Mouse (Mus musculus) hindbrain, embryonic 10.5 days (tissue): ENCODE measurements around the gene Soat1. TPM values are rescaled to one million over a fixed set of nuclear protein-coding genes. Genes with fewer than 3 reads are reported as not detected.

ENCODE experiments used
- DNase-seq: peaks from one replicate; pipeline ENCODE4 v3.0.0-alpha.2; 2017; ENCODE audit warnings: low spot score
- H3K27ac ChIP-seq: fragments of 300-500 bp; sonication (generic); 2 replicates; pipeline ENCODE4 v1.5.1; 2016; ENCODE audit warnings: mild to moderate bottlenecking, moderate library complexity
- H3K27me3 ChIP-seq: fragments of 300-500 bp; sonication (generic); 2 replicates; pipeline ENCODE4 v1.6.1; 2016; ENCODE audit warnings: mild to moderate bottlenecking; ENCODE audit not compliant: poor library complexity, insufficient read depth, severe bottlenecking
- H3K36me3 ChIP-seq: fragments of 300-500 bp; sonication (generic); 2 replicates; pipeline ENCODE4 v1.6.1; 2016; ENCODE audit warnings: mild to moderate bottlenecking, moderate library complexity
- H3K4me1 ChIP-seq: fragments of 300-500 bp; sonication (generic); replicated peaks from 2 replicates; pipeline ENCODE4 v1.6.1; 2016; ENCODE audit warnings: mild to moderate bottlenecking
- H3K4me3 ChIP-seq: fragments of 300-500 bp; sonication (generic); 2 replicates; pipeline ENCODE4 v1.5.1; 2016; ENCODE audit warnings: mild to moderate bottlenecking, moderate library complexity
- H3K9me3 ChIP-seq: fragments of 300-500 bp; sonication (generic); 2 replicates; pipeline ENCODE4 v1.6.1; 2016; ENCODE audit warnings: mild to moderate bottlenecking, moderate library complexity
- WGBS: fragments of 180-500 bp; shearing (Covaris S2); methylation state at CpG from one replicate; pipeline ENCODE4 v1.1.7; 2016; 5-methylcytosine and 5-hydroxymethylcytosine counted together
- polyA plus RNA-seq: library from polyadenylated mRNA; unstranded; fragments of >200 nt; fragmentation: Nextera tagmentation; extraction: Ambion mirVana; gene quantifications from 2 replicates; pipeline ENCODE4 v1.2.1, GENCODE M21; 2016

Gene Soat1
- polyA plus RNA-seq, 1 experiment from 2014 or later = 22.2 TPM

GRCm38 (mm10) chr1:156461036-156461435 is 13.1 kb downstream of the Soat1 start:
- Histone ChIP-seq H3K9me3 (peaks cover under 1% of the 10 kb centered on the region; the same call in 1 of the 2 replicates), H3K27me3 (no peaks in the 10 kb centered on the region), H3K4me3 (no peak overlapping the region), H3K4me1 (no peaks in the 10 kb centered on the region), H3K27ac (no peak overlapping the region), H3K36me3 (peaks cover 26% of the 10 kb centered on the region)
- WGBS = 83% methylated on average over 6 of the region's 6 CpGs
- DNase-seq = no peak

- Histone ChIP-seq H3K4me3 (no peak overlapping the region), H3K4me1 (no peaks in the 10 kb centered on the region), H3K27me3 (no peaks in the 10 kb centered on the region), H3K36me3 (peaks cover 26% of the 10 kb centered on the region), H3K27ac (no peak overlapping the region), H3K9me3 (no peaks in the 10 kb centered on the region)
- WGBS = 88% methylated on average over 4 of the region's 4 CpGs
- no peak for DNase-seq
Measured at GRCm38 (mm10) chr1:156460216-156460615, 13.9 kb downstream of the Soat1 start.

GRCm38 (mm10) chr1:156459690-156460089 is 14.4 kb downstream of the Soat1 start:
- Histone ChIP-seq H3K4me3 (no peak overlapping the region), H3K27me3 (no peaks in the 10 kb centered on the region), H3K9me3 (no peaks in the 10 kb centered on the region), H3K36me3 (peaks cover 25% of the 10 kb centered on the region), H3K27ac (no peak overlapping the region), H3K4me1 (no peaks in the 10 kb centered on the region)
- DNase-seq = no peak
- WGBS = 89% methylated on average over 3 of the region's 3 CpGs

- Histone ChIP-seq H3K27ac (no peak overlapping the region), H3K9me3 (no peaks in the 10 kb centered on the region), H3K4me3 (no peak overlapping the region), H3K27me3 (no peaks in the 10 kb centered on the region), H3K36me3 (peaks cover 30% of the 10 kb centered on the region), H3K4me1 (0 out of 2 replicates have a peak, but pooled peaks cover 5% of the 10 kb centered on the region)
- no peak for DNase-seq
- WGBS = 90% methylated on average over 8 of the region's 8 CpGs
Measured at GRCm38 (mm10) chr1:156458391-156459060, 15.6 kb downstream of the Soat1 start.

- WGBS = 93% methylated on average over 2 of the region's 2 CpGs
- H3K27me3 ChIP-seq = no peaks in the 10 kb centered on the region
- H3K4me1 ChIP-seq = 0 out of 2 replicates have a peak, but pooled peaks cover 5% of the 10 kb centered on the region
- peaks cover 25% of the 10 kb centered on the region for H3K36me3 ChIP-seq
- H3K4me3 ChIP-seq = no peak overlapping the region
- no peak for DNase-seq
- no peaks in the 10 kb centered on the region for H3K9me3 ChIP-seq
- H3K27ac ChIP-seq = no peak overlapping the region
Measured at GRCm38 (mm10) chr1:156455005-156455758, 18.9 kb downstream of the Soat1 start.

- Histone ChIP-seq H3K9me3 (no peaks in the 10 kb centered on the region), H3K27ac (no peak overlapping the region), H3K4me1 (peaks cover 5% of the 10 kb centered on the region; the same call in 1 of the 2 replicates), H3K36me3 (peaks cover 25% of the 10 kb centered on the region), H3K4me3 (no peak overlapping the region), H3K27me3 (no peaks in the 10 kb centered on the region)
- DNase-seq = no peak
- 65% methylated on average over 7 of the region's 7 CpGs for WGBS
Measured at GRCm38 (mm10) chr1:156454384-156454783, 19.7 kb downstream of the Soat1 start.

- no peak overlapping the region for H3K4me3 ChIP-seq
- H3K36me3 ChIP-seq = peaks cover 25% of the 10 kb centered on the region
- no peaks in the 10 kb centered on the region for H3K9me3 ChIP-seq
- DNase-seq = no peak
- no peak overlapping the region for H3K27ac ChIP-seq
- H3K4me1 ChIP-seq = peaks cover 5% of the 10 kb centered on the region; the same call in 1 of the 2 replicates
- WGBS = 87% methylated on average over 10 of the region's 10 CpGs
- no peaks in the 10 kb centered on the region for H3K27me3 ChIP-seq
Measured at GRCm38 (mm10) chr1:156453876-156454275, 20.3 kb downstream of the Soat1 start.

GRCm38 (mm10) chr1:156450478-156450877 is 23.7 kb downstream of the Soat1 start:
- WGBS = 44% methylated on average over 4 of the region's 4 CpGs
- Histone ChIP-seq H3K27ac (no peak overlapping the region), H3K4me3 (no peak overlapping the region), H3K36me3 (peaks cover 13% of the 10 kb centered on the region), H3K9me3 (no peaks in the 10 kb centered on the region), H3K27me3 (no peaks in the 10 kb centered on the region), H3K4me1 (peaks cover 5% of the 10 kb centered on the region; the same call in 1 of the 2 replicates)
- DNase-seq = no peak

- Histone ChIP-seq H3K4me3 (no peak overlapping the region), H3K27ac (no peak overlapping the region), H3K4me1 (peaks cover 5% of the 10 kb centered on the region; the same call in 1 of the 2 replicates), H3K9me3 (no peaks in the 10 kb centered on the region), H3K36me3 (peaks cover 7% of the 10 kb centered on the region; the same call in 1 of the 2 replicates), H3K27me3 (no peaks in the 10 kb centered on the region)
- DNase-seq = no peak
- 75% methylated on average over 17 of the region's 17 CpGs for whole genome bisulfite sequencing
Measured at GRCm38 (mm10) chr1:156449691-156450090, 24.4 kb downstream of the Soat1 start.

- 87% methylated on average over 7 of the region's 7 CpGs for WGBS
- Histone ChIP-seq H3K4me3 (no peak overlapping the region), H3K27me3 (no peaks in the 10 kb centered on the region), H3K9me3 (no peaks in the 10 kb centered on the region), H3K4me1 (peaks cover 2% of the 10 kb centered on the region; the same call in 1 of the 2 replicates), H3K27ac (no peak overlapping the region), H3K36me3 (0 out of 2 replicates have a peak, but pooled peaks cover 3% of the 10 kb centered on the region)
- no peak for DNase-seq
Measured at GRCm38 (mm10) chr1:156449089-156449488, 25.0 kb downstream of the Soat1 start.

GRCm38 (mm10) chr1:156445049-156445448 is 29.1 kb downstream of the Soat1 start:
- 99% methylated on average over 1 of the region's 1 CpGs for WGBS
- no peak overlapping the region for H3K27ac ChIP-seq
- no peaks in the 10 kb centered on the region for H3K9me3 ChIP-seq
- H3K27me3 ChIP-seq = no peaks in the 10 kb centered on the region
- H3K4me1 ChIP-seq = no peaks in the 10 kb centered on the region; the same call in 1 of the 2 replicates
- peaks cover 24% of the 10 kb centered on the region for H3K36me3 ChIP-seq
- no peak overlapping the region for H3K4me3 ChIP-seq
- DNase-seq = no peak

GRCm38 (mm10) chr1:156442776-156443175 is 31.4 kb downstream of the Soat1 start:
- no peak for DNase-seq
- no peaks in the 10 kb centered on the region for H3K9me3 ChIP-seq
- no peak overlapping the region for H3K27ac ChIP-seq
- H3K4me1 ChIP-seq = no peaks in the 10 kb centered on the region
- peaks cover 47% of the 10 kb centered on the region for H3K36me3 ChIP-seq
- 90% methylated on average over 6 of the region's 6 CpGs for WGBS
- H3K4me3 ChIP-seq = no peak overlapping the region
- no peaks in the 10 kb centered on the region for H3K27me3 ChIP-seq

- Histone ChIP-seq H3K36me3 (peaks cover 52% of the 10 kb centered on the region), H3K4me1 (no peaks in the 10 kb centered on the region), H3K9me3 (no peaks in the 10 kb centered on the region), H3K27me3 (no peaks in the 10 kb centered on the region), H3K27ac (no peak overlapping the region), H3K4me3 (no peak overlapping the region)
- WGBS = 94% methylated on average over 12 of the region's 12 CpGs
- DNase-seq = no peak
Measured at GRCm38 (mm10) chr1:156442266-156442665, 31.9 kb downstream of the Soat1 start.
